Mouse (Mus musculus) cerebellum, postnatal 4 days (tissue): ENCODE measurements around the gene Myom1.

Experiments used
- DNase-seq, 2 experiments: peaks; one replicate each; pipeline ENCODE4 v3.0.0; 2022; ENCODE audit warnings: low spot score in 2 of 2, mixed read lengths in 1 of 2

Gene Myom1

GRCm38 (mm10) chr17:70991706-70992625 is 10.5 kb upstream of the Myom1 start:
- no peak for DNase-seq

GRCm38 (mm10) chr17:70992662-70993061 is 9.8 kb upstream of the Myom1 start:
- DNase-seq: no peak

- DNase-seq: no peak
These were observed 9.0 kb upstream of the Myom1 start for GRCm38 (mm10) chr17:70993385-70993807.

GRCm38 (mm10) chr17:70994671-70995070 is 7.8 kb upstream of the Myom1 start:
- no peak for DNase-seq

GRCm38 (mm10) chr17:70995551-70995950 is 6.9 kb upstream of the Myom1 start:
- no peak for DNase-seq

- DNase-seq: no peak
These were observed 4.6 kb upstream of the Myom1 start for GRCm38 (mm10) chr17:70997836-70998235.

- no peak for DNase-seq
These were observed 3.9 kb upstream of the Myom1 start for GRCm38 (mm10) chr17:70998400-70998975.

- DNase-seq: no peak
These were observed 3.2 kb upstream of the Myom1 start for GRCm38 (mm10) chr17:70999187-70999586.

- DNase-seq: no peak
These were observed 2.2 kb upstream of the Myom1 start for GRCm38 (mm10) chr17:71000255-71000654.

- DNase-seq: no peak
These were observed 1.4 kb upstream of the Myom1 start for GRCm38 (mm10) chr17:71001067-71001466.

- no peak for DNase-seq
These were observed 743 bp upstream of the Myom1 start for GRCm38 (mm10) chr17:71001699-71002080.

GRCm38 (mm10) chr17:71002744-71003094 is 286 bp downstream of the Myom1 start, which contains the start of gene Myl12a:
Gene Myl12a (minus strand): TSS chr17:71002878.
- no peak for DNase-seq

- DNase-seq: no peak
These were observed 679 bp downstream of the Myom1 start for GRCm38 (mm10) chr17:71003112-71003511.

- DNase-seq: no peak
These were observed 1.3 kb downstream of the Myom1 start for GRCm38 (mm10) chr17:71003721-71004120.

GRCm38 (mm10) chr17:71004186-71004960 is 1.9 kb downstream of the Myom1 start:
- no peak for DNase-seq

GRCm38 (mm10) chr17:71006976-71007375 is 4.5 kb downstream of the Myom1 start:
- DNase-seq: no peak

GRCm38 (mm10) chr17:71008676-71009075 is 6.2 kb downstream of the Myom1 start:
- DNase-seq: no peak

GRCm38 (mm10) chr17:71009751-71010150 is 7.3 kb downstream of the Myom1 start:
- no peak for DNase-seq

- no peak for DNase-seq
These were observed 8.3 kb downstream of the Myom1 start for GRCm38 (mm10) chr17:71010646-71011242.

- DNase-seq: no peak
These were observed 9.7 kb downstream of the Myom1 start for GRCm38 (mm10) chr17:71011931-71012662.

GRCm38 (mm10) chr17:71013105-71013504 is 10.7 kb downstream of the Myom1 start:
- DNase-seq: no peak
